Mouse (Mus musculus) kidney, postnatal 0 days (tissue): ENCODE results near the gene Ampd3. TPM values are rescaled to one million over a fixed set of nuclear protein-coding genes. Genes with fewer than 3 reads are reported as not detected.

Experiments
- ATAC-seq: fragments of 200-750 bp; cut with Nextera tagmentation; replicated peaks from 2 replicates; pipeline ENCODE4 v1.8.0; 2017; ENCODE audit warnings: low read depth, moderate number of reproducible peaks, moderate TSS enrichment, moderate library complexity; ENCODE audit not compliant: low FRiP score
- DNase-seq: peaks from one replicate; pipeline ENCODE4 v3.0.0-alpha.2; 2016; ENCODE audit warnings: low spot score
- H3K27ac ChIP-seq: fragments of 300-500 bp; sonication (generic); 2 replicates; pipeline ENCODE4 v1.5.1; 2014; ENCODE audit warnings: mild to moderate bottlenecking
- H3K27me3 ChIP-seq: fragments of 300-500 bp; sonication (generic); 2 replicates; pipeline ENCODE4 v1.6.1; 2014; ENCODE audit warnings: low read length, mixed read lengths; ENCODE audit not compliant: insufficient read depth
- H3K36me3 ChIP-seq: fragments of 300-500 bp; sonication (generic); 2 replicates; pipeline ENCODE4 v1.6.1; 2014; ENCODE audit warnings: low read length, mixed read lengths; ENCODE audit not compliant: insufficient read depth
- H3K4me1 ChIP-seq: fragments of 300-500 bp; sonication (generic); replicated peaks from 2 replicates; pipeline ENCODE4 v1.6.1; 2014; ENCODE audit warnings: antibody characterized with exemption, low read length, mixed read lengths; ENCODE audit not compliant: insufficient read depth
- H3K4me2 ChIP-seq: fragments of 300-500 bp; sonication (generic); 2 replicates; pipeline ENCODE4 v1.6.1; 2014; ENCODE audit warnings: mild to moderate bottlenecking, low read length, moderate library complexity, mixed read lengths
- H3K4me3 ChIP-seq: fragments of 300-500 bp; sonication (generic); replicated peaks from 2 replicates; pipeline ENCODE4 v1.5.1; 2014; ENCODE audit warnings: low read depth, low read length
- H3K9ac ChIP-seq: fragments of 300-500 bp; sonication (generic); 2 replicates; pipeline ENCODE4 v1.6.1; 2014; ENCODE audit warnings: low read depth, low read length
- H3K9me3 ChIP-seq: fragments of 300-500 bp; sonication (generic); replicated peaks from 2 replicates; pipeline ENCODE4 v1.6.1; 2016; ENCODE audit warnings: low read length, inconsistent platforms, mixed read lengths
- CTCF ChIP-seq: IDR thresholded peaks from 2 replicates; pipeline ENCODE4 v1.5.1; 2016; ENCODE audit warnings: antibody characterized with exemption, low read depth, mild to moderate bottlenecking, moderate library complexity
- WGBS: fragments of 180-500 bp; shearing (Covaris S2); extraction: QIAGEN DNeasy Blood & Tissue Kit; methylation state at CpG from one replicate; pipeline ENCODE4 v1.1.7; 2014; 5-methylcytosine and 5-hydroxymethylcytosine counted together
- polyA plus RNA-seq: library from polyadenylated mRNA; unstranded; fragments of >200 nt; fragmentation: Nextera tagmentation; extraction: Ambion mirVana; gene quantifications from 2 replicates; pipeline ENCODE4 v1.2.1, GENCODE M21; 2015

The Ampd3 gene
- polyA plus RNA-seq, 1 experiment from 2014 or later, result 12.7 TPM

GRCm38 (mm10) chr7:110781231-110781711, 13.3 kb downstream of the Ampd3 start:
- no peak for DNase-seq
- no peak for ATAC-seq
- H3K4me2 ChIP-seq, result no peak overlapping the region
- H3K4me1 ChIP-seq, result peaks cover 15% of the 10 kb centered on the region; the same call in 1 of the 2 replicates
- no peak overlapping the region for H3K4me3 ChIP-seq
- TF ChIP-seq CTCF, result no peak
- H3K27me3 ChIP-seq, result no peaks in the 10 kb centered on the region
- 0 out of 2 replicates have a peak, but pooled peaks cover 2% of the 10 kb centered on the region for H3K36me3 ChIP-seq
- WGBS, result 59% methylated on average over 2 of the region's 2 CpGs
- H3K9me3 ChIP-seq, result no peaks in the 10 kb centered on the region
- H3K9ac ChIP-seq, result no peak overlapping the region
- H3K27ac ChIP-seq, result no peak overlapping the region

- WGBS, result 40% methylated on average over 7 of the region's 7 CpGs
- no peak for ATAC-seq
- H3K4me1 ChIP-seq, result peaks cover 23% of the 10 kb centered on the region
These were observed 14.1 kb downstream of the Ampd3 start for GRCm38 (mm10) chr7:110782135-110782534.

GRCm38 (mm10) chr7:110782845-110783478, 15.0 kb downstream of the Ampd3 start:
- no peaks in the 10 kb centered on the region for H3K27me3 ChIP-seq
- no peak overlapping the region for H3K9ac ChIP-seq
- H3K27ac ChIP-seq, result no peak overlapping the region
- DNase-seq, result peak; percentile 57
- 0 out of 2 replicates have a peak, but pooled peaks cover 2% of the 10 kb centered on the region for H3K36me3 ChIP-seq
- peaks cover 28% of the 10 kb centered on the region for H3K4me1 ChIP-seq
- 0 out of 2 replicates have a peak, but pooled peaks have one; percentile 11 for ATAC-seq
- no peak for TF ChIP-seq CTCF
- H3K9me3 ChIP-seq, result no peaks in the 10 kb centered on the region
- WGBS, result 25% methylated on average over 10 of the region's 10 CpGs
- no peak overlapping the region for H3K4me2 ChIP-seq
- H3K4me3 ChIP-seq, result no peak overlapping the region

More at GRCm38 (mm10) chr7:110782135-110782534, 14.1 kb downstream of the Ampd3 start:
- Histone ChIP-seq H3K27ac (no peak overlapping the region), H3K4me2 (no peak overlapping the region), H3K4me3 (no peak overlapping the region), H3K27me3 (no peaks in the 10 kb centered on the region), H3K9ac (no peak overlapping the region), H3K9me3 (no peaks in the 10 kb centered on the region), H3K36me3 (0 out of 2 replicates have a peak, but pooled peaks cover 2% of the 10 kb centered on the region)
- DNase-seq, result no peak
- TF ChIP-seq CTCF, result no peak

- Histone ChIP-seq H3K9me3 (no peaks in the 10 kb centered on the region), H3K27me3 (no peaks in the 10 kb centered on the region), H3K4me1 (peaks cover 28% of the 10 kb centered on the region), H3K36me3 (no peaks in the 10 kb centered on the region), H3K9ac (no peak overlapping the region), H3K4me2 (no peak overlapping the region), H3K27ac (peak overlapping the region; percentile 59), H3K4me3 (no peak overlapping the region)
- no peak for DNase-seq
- peak; percentile 76 for ATAC-seq
- 41% methylated on average over 8 of the region's 8 CpGs for WGBS
- no peak for TF ChIP-seq CTCF
These were observed 17.0 kb downstream of the Ampd3 start for GRCm38 (mm10) chr7:110784965-110785364.

GRCm38 (mm10) chr7:110785741-110786146, 17.7 kb downstream of the Ampd3 start:
- Histone ChIP-seq H3K27me3 (no peaks in the 10 kb centered on the region), H3K4me1 (peaks cover 29% of the 10 kb centered on the region), H3K4me2 (no peak overlapping the region), H3K9ac (no peak overlapping the region), H3K9me3 (no peaks in the 10 kb centered on the region), H3K27ac (peak overlapping the region; percentile 70), H3K36me3 (0 out of 2 replicates have a peak, but pooled peaks cover 2% of the 10 kb centered on the region), H3K4me3 (no peak overlapping the region)
- ATAC-seq (peak; percentile 74), DNase-seq (peak; percentile 69)
- no peak for TF ChIP-seq CTCF
- 15% methylated on average over 3 of the region's 3 CpGs for WGBS

- no peak for TF ChIP-seq CTCF
- H3K4me3 ChIP-seq, result no peak overlapping the region
- ATAC-seq, result no peak
- no peaks in the 10 kb centered on the region for H3K9me3 ChIP-seq
- H3K27ac ChIP-seq, result no peak overlapping the region
- peaks cover 33% of the 10 kb centered on the region for H3K4me1 ChIP-seq
- no peak overlapping the region for H3K4me2 ChIP-seq
- peak; percentile 61 for DNase-seq
- WGBS, result 58% methylated on average over 6 of the region's 6 CpGs
- H3K27me3 ChIP-seq, result no peaks in the 10 kb centered on the region
- no peak overlapping the region for H3K9ac ChIP-seq
- H3K36me3 ChIP-seq, result 0 out of 2 replicates have a peak, but pooled peaks cover 2% of the 10 kb centered on the region
These were observed 19.3 kb downstream of the Ampd3 start for GRCm38 (mm10) chr7:110787310-110787709.
